Mouse (Mus musculus) MN1 (cell line): ENCODE measurements at regions not wholly inside any gene's neighbourhood (a gene's known extent, or its start where the extent isn't known, plus 50 kb on each side); places are given as distances from the start of the nearest gene placed in this dataset.

Source experiments
- DNase-seq: peaks from one replicate; pipeline ENCODE4 v3.0.0-alpha.2; 2016; ENCODE audit warnings: low spot score

GRCm38 (mm10) chr6:121560852-121561251, 74.3 kb upstream of the A2m start:
- DNase-seq = peak; percentile 35

- no peak for DNase-seq
Measured at GRCm38 (mm10) chr6:121560393-121560793, 74.8 kb upstream of the A2m start.

- no peak for DNase-seq
Measured at GRCm38 (mm10) chr6:121556481-121556880, 78.7 kb upstream of the A2m start.

- DNase-seq = no peak
Measured at GRCm38 (mm10) chr6:121553501-121554132, 80.1 kb upstream of the Iqsec3 start.

- DNase-seq = no peak
Measured at GRCm38 (mm10) chr6:121533521-121533920, 60.0 kb upstream of the Iqsec3 start.

GRCm38 (mm10) chr6:121532926-121533325, 59.4 kb upstream of the Iqsec3 start:
- peak; percentile 67 for DNase-seq

- DNase-seq = no peak
Measured at GRCm38 (mm10) chr6:121531825-121532389, 58.4 kb upstream of the Iqsec3 start.

- DNase-seq = no peak
Measured at GRCm38 (mm10) chr6:121527281-121527680, 53.8 kb upstream of the Iqsec3 start.

GRCm38 (mm10) chr6:121526121-121526520, 52.6 kb upstream of the Iqsec3 start:
- DNase-seq = no peak

GRCm38 (mm10) chr6:121524613-121524970, 51.1 kb upstream of the Iqsec3 start:
- DNase-seq = no peak

- DNase-seq = no peak
Measured at GRCm38 (mm10) chr6:121523882-121524612, 50.6 kb upstream of the Iqsec3 start.
